Mouse (Mus musculus) hindbrain, embryonic 14.5 days (tissue): ENCODE data around the gene Mrps12. TPM values are rescaled to one million over a fixed set of nuclear protein-coding genes. Genes with fewer than 3 reads are reported as not detected.
A peak's percentile ranks its signal among the peaks of the same experiment; 100 is the strongest.

Experiments used
- ATAC-seq: fragments of 200-750 bp; cut with Nextera tagmentation; 2 replicates; pipeline ENCODE4 v1.8.0; 2017; ENCODE audit warnings: moderate number of reproducible peaks, mild to moderate bottlenecking, moderate TSS enrichment, moderate library complexity; ENCODE audit not compliant: low FRiP score
- DNase-seq: peaks from one replicate; pipeline ENCODE4 v3.0.0-alpha.2; 2015; ENCODE audit warnings: low spot score
- H3K27ac ChIP-seq: fragments of 300-500 bp; sonication (generic); 2 replicates; pipeline ENCODE4 v1.5.1; 2014; ENCODE audit warnings: mild to moderate bottlenecking, moderate library complexity
- H3K27me3 ChIP-seq: fragments of 300-500 bp; sonication (generic); 2 replicates; pipeline ENCODE4 v1.6.1; 2014; ENCODE audit warnings: mild to moderate bottlenecking, low read length, mixed read lengths; ENCODE audit not compliant: control insufficient read depth, insufficient read depth
- H3K36me3 ChIP-seq: fragments of 300-500 bp; sonication (generic); replicated peaks from 2 replicates; pipeline ENCODE4 v1.6.1; 2014; ENCODE audit not compliant: control insufficient read depth, insufficient read depth
- H3K4me1 ChIP-seq: fragments of 300-500 bp; sonication (generic); replicated peaks from 2 replicates; pipeline ENCODE4 v1.6.1; 2014; ENCODE audit warnings: antibody characterized with exemption, low read length, mixed read lengths; ENCODE audit not compliant: control insufficient read depth, insufficient read depth
- H3K4me2 ChIP-seq: fragments of 300-500 bp; sonication (generic); replicated peaks from 2 replicates; pipeline ENCODE4 v1.6.1; 2014; ENCODE audit warnings: mild to moderate bottlenecking, moderate library complexity
- H3K4me3 ChIP-seq: fragments of 300-500 bp; sonication (generic); replicated peaks from 2 replicates; pipeline ENCODE4 v1.5.1; 2014; ENCODE audit warnings: mild to moderate bottlenecking, low read length
- H3K9ac ChIP-seq: fragments of 300-500 bp; sonication (generic); 2 replicates; pipeline ENCODE4 v1.6.1; 2014
- H3K9me3 ChIP-seq: fragments of 300-500 bp; sonication (generic); 2 replicates; pipeline ENCODE4 v1.6.1; 2016; ENCODE audit warnings: low read length; ENCODE audit not compliant: control insufficient read depth
- WGBS: fragments of 180-500 bp; shearing (Covaris S2); extraction: QIAGEN DNeasy Blood & Tissue Kit; methylation state at CpG from one replicate; pipeline ENCODE4 v1.1.7; 2014; 5-methylcytosine and 5-hydroxymethylcytosine counted together
- polyA plus RNA-seq: library from polyadenylated mRNA; unstranded; fragments of >200 nt; fragmentation: Nextera tagmentation; extraction: Ambion mirVana; gene quantifications from 2 replicates; pipeline ENCODE4 v1.2.1, GENCODE M21; 2014

The Mrps12 gene
- polyA plus RNA-seq, 1 experiment from 2014 or later: 118 TPM

DNA sequence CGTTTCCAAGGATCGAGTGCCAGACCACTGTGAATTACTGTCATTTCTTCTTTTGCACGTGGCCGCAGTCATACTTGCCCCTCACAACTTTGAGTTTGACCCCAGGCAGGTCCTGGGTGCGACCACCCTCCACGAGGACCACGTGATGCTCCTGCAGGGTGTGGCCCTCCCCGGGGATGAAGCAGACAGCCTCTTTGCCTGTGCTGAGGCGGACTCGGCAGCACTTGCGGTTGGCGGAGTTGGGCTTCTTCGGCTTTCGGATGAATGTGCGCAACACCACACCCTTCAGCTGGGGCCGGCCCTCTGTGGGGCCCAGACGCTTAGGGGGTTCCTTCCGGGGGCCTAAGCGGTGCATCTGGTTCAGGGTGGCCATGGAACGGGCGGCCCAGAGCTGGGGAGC is 1.8 kb downstream of the Mrps12 start:
- 94% methylated on average over 21 of the region's 21 CpGs for WGBS

DNA sequence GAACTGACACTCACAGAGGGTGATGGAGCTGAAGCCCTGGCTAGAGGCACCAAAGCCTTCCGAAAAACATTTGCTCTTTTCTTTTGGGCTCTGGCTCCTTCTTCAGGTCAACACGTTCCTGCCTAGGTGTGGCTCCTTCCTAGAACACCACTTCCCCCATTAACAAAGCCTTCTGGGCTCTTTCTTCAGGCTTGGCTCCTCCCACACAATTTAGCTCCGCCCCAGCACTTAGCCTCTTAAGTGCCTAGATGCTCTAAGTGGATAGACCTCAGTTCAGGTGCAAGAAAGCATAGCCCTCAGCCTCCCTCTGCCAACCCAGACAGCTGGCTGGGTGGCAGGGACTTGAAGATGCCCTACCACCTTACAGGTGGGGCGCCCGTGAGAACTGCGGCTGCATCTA is 5.9 kb downstream of the Mrps12 start:
- DNase-seq (no peak), ATAC-seq (no peak)
- H3K27me3 ChIP-seq: 0 out of 2 replicates have a peak, but pooled peaks cover 4% of the 10 kb centered on the region
- H3K36me3 ChIP-seq: peaks cover 13% of the 10 kb centered on the region
- H3K4me2 ChIP-seq: no peak overlapping the region
- WGBS: 83% methylated on average over 6 of the region's 6 CpGs
- no peak overlapping the region for H3K4me3 ChIP-seq
- H3K9ac ChIP-seq: no peak overlapping the region
- no peaks in the 10 kb centered on the region for H3K9me3 ChIP-seq
- peaks cover 7% of the 10 kb centered on the region; the same call in 1 of the 2 replicates for H3K4me1 ChIP-seq
- H3K27ac ChIP-seq: no peak overlapping the region

More for the DNA sequence above, 1.8 kb downstream of the Mrps12 start:
- no peak overlapping the region for H3K9ac ChIP-seq
- H3K4me2 ChIP-seq: no peak overlapping the region
- H3K27ac ChIP-seq: no peak overlapping the region
- H3K36me3 ChIP-seq: peaks cover 17% of the 10 kb centered on the region
- no peaks in the 10 kb centered on the region for H3K9me3 ChIP-seq
- H3K27me3 ChIP-seq: no peaks in the 10 kb centered on the region
- no peak for DNase-seq
- ATAC-seq: no peak
- H3K4me1 ChIP-seq: peaks cover 11% of the 10 kb centered on the region
- no peak overlapping the region for H3K4me3 ChIP-seq

DNA sequence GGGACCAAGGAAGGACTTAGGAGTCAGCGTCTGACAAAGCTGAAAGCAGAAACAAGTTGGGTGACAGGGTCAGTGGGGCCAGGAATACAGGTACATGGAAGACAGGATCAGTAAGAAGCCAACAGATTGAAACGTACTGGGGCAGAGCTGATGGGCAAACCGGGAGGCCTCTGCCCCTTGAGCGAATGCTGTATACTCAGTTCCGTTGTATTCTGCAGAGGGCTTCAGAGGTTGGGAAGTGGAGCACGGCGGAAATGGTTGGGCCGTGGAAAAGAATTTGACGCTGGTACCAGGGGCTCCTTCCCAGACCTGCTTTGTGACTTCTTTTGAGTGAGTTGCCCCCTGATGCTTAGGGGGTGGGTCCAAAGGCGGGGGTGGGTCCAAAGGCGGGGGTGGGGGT is 8.4 kb downstream of the Mrps12 start:
- 5% methylated on average over 11 of the region's 11 CpGs for WGBS
- H3K4me3 ChIP-seq: peak overlapping the region; percentile 32; the same call in 1 of the 2 replicates
- H3K36me3 ChIP-seq: peaks cover 9% of the 10 kb centered on the region
- H3K27ac ChIP-seq: no peak overlapping the region
- 0 out of 2 replicates have a peak, but pooled peaks cover 4% of the 10 kb centered on the region for H3K27me3 ChIP-seq
- DNase-seq (no peak), ATAC-seq (no peak)
- H3K4me2 ChIP-seq: peak overlapping the region; percentile 58
- H3K9me3 ChIP-seq: no peaks in the 10 kb centered on the region
- 0 out of 2 replicates have a peak overlapping the region, but pooled peaks have one; percentile 34 for H3K9ac ChIP-seq
- H3K4me1 ChIP-seq: peaks cover 7% of the 10 kb centered on the region; the same call in 1 of the 2 replicates

DNA sequence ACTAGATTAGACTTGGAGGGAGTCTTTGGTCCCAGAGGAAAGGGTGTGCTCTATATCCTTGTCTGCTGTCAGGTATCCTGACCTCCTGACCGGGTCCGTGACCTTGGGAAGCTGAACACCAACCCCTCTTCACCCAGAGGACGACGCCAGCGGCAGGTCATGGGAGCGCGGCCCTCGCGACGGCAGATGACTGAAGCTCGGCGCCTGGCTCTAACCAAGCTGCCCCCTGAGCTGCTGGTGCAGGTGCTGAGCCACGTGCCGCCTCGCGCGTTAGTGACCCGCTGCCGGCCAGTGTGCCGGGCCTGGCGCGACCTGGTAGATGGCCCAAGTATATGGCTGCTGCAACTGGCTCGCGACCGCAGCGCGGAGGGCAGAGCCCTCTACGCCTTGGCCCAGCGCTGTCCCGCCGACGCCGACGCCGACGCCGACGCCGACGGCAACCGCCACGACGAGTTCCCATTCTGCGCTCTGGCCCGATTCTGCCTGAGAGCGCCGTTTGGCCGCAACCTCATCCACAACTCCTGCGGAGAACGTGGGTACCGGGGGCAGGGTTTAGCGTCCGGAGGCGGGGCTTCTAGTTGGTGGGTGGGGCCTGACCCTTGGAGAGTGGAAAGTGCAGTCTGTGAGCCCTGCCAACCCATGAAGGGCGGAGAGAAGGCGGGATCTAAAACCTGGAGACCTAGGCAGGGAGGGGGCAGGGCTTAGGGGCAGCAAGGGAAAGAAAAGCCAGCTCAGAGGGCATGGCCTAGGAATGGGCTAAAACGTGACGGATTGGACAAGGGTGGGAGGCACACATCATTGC is 9.1 kb downstream of the Mrps12 start:
- no peaks in the 10 kb centered on the region for H3K9me3 ChIP-seq
- 0 out of 2 replicates have a peak, but pooled peaks cover 4% of the 10 kb centered on the region for H3K27me3 ChIP-seq
- H3K4me2 ChIP-seq: peak overlapping the region; percentile 58
- WGBS: 2% methylated on average over 58 of the region's 58 CpGs
- peaks cover 7% of the 10 kb centered on the region; the same call in 1 of the 2 replicates for H3K4me1 ChIP-seq
- H3K4me3 ChIP-seq: peak overlapping the region; percentile 32
- no peak overlapping the region for H3K27ac ChIP-seq
- ATAC-seq (peak; percentile 76), DNase-seq (peak; percentile 60)
- peak overlapping the region; percentile 34; the same call in 1 of the 2 replicates for H3K9ac ChIP-seq
- peaks cover 6% of the 10 kb centered on the region for H3K36me3 ChIP-seq

DNA sequence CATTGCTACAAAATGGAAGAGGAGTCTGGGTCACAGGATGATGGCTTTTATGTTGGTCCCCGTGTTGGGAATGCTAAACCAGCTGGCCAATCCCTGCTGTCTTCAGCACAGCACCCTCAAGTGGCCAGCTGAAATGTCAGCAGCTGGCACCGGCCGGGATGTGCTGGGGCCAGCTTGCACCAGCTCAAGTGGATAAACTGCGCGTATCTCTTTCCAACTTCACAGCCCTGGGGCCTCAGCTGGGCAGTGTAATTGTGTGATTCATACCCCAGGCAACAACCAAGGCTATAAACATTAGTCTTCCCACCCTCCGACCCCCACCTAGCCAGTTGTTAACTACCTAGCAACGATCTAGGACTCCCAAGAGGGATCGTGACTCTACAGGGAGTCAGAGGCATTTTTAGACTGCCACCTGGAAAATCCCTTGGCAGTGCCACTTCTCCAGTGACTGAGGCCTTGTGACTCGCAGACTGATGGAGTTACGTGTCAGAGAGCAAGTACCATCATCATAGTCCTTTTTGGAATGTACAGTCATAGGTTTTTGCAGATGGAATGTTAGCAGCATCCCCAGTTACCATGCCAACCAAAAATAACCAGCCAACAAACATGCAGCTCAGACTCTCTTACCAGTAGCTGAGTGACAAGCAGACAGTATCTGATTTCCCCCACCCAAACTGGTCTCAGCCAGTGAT is 13.8 kb downstream of the Mrps12 start:
- H3K9ac ChIP-seq: no peak overlapping the region
- no peaks in the 10 kb centered on the region for H3K36me3 ChIP-seq
- DNase-seq (no peak), ATAC-seq (0 out of 2 replicates have a peak, but pooled peaks have one; percentile 43)
- H3K9me3 ChIP-seq: no peaks in the 10 kb centered on the region
- 0 out of 2 replicates have a peak, but pooled peaks cover 4% of the 10 kb centered on the region for H3K27me3 ChIP-seq
- H3K4me3 ChIP-seq: no peak overlapping the region
- 42% methylated on average over 10 of the region's 10 CpGs for WGBS
- H3K27ac ChIP-seq: no peak overlapping the region
- peaks cover 5% of the 10 kb centered on the region; the same call in 1 of the 2 replicates for H3K4me1 ChIP-seq
- no peak overlapping the region for H3K4me2 ChIP-seq

DNA sequence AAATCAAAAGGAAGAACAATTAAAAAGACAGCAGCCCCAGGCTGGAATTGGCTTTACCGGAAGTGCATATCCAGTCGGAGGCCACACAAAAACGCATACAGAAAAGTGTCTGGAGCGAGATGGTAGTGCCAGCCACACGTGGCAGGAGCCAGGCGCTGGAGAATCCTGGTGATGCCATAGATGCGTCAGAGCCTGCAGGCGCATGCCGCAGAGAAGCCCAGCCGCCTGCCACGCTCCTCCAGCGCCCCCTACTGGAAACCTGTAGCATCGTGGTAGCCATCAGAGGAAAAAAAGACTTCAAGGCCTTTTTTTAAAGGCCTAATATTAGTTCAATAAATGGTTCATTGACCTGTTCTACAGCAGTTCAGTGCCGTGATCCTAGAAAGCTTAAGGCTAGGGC is 15.0 kb downstream of the Mrps12 start:
- peak; percentile 84 for DNase-seq
- WGBS: 5% methylated on average over 14 of the region's 14 CpGs
- H3K27me3 ChIP-seq: 0 out of 2 replicates have a peak, but pooled peaks cover 1% of the 10 kb centered on the region
- H3K9ac ChIP-seq: no peak overlapping the region
- no peaks in the 10 kb centered on the region for H3K4me1 ChIP-seq
- no peaks in the 10 kb centered on the region for H3K36me3 ChIP-seq
- no peaks in the 10 kb centered on the region for H3K9me3 ChIP-seq
- peak; percentile 69; the same call in 1 of the 2 replicates for ATAC-seq
- peak overlapping the region; percentile 13 for H3K4me2 ChIP-seq
- no peak overlapping the region for H3K4me3 ChIP-seq
- H3K27ac ChIP-seq: no peak overlapping the region

DNA sequence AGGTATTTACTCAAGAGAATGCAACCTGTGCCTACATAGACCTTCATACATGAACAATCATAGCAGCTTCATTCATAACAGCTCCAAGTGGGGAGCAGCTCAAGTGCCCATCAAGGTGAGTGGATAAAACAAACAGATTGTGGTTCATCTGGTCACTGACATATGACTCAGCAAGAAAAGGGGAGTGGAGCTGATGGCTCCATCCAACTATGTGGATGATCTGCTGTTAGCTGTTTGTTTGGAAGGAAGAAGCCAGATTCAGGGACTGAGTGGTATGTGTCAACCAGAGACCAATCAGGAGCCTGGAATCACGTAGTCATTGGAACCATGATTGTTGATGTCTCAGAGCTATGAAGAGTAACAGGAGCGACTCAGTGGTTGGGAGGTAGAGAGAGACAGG is 17.0 kb downstream of the Mrps12 start:
- no peak overlapping the region for H3K4me3 ChIP-seq
- H3K27me3 ChIP-seq: no peaks in the 10 kb centered on the region
- no peaks in the 10 kb centered on the region for H3K4me1 ChIP-seq
- no peak for ATAC-seq
- no peak overlapping the region for H3K4me2 ChIP-seq
- DNase-seq: no peak
- no peak overlapping the region for H3K27ac ChIP-seq
- 96% methylated on average over 2 of the region's 2 CpGs for WGBS
- no peak overlapping the region for H3K9ac ChIP-seq
- no peaks in the 10 kb centered on the region for H3K9me3 ChIP-seq
- no peaks in the 10 kb centered on the region for H3K36me3 ChIP-seq

DNA sequence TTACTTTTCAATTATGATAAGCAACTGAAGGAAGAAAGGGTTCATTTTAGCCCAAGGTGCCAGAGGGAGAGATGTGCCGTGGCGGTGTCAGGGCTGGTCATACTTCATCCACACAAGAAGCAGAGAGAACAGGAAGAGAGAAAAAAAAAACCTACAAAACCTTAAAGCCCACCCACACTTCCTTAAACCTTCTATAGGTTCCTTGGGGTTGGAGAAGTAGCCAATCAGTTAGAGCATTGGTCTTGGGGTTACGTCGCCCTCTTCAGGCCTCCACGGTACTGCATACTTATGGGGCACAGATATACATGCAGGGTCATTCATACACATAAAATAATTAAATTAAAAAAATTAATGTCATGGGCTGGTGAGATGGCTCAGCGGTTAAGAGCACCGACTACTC is 19.5 kb downstream of the Mrps12 start:
- 95% methylated on average over 7 of the region's 7 CpGs for WGBS
- Histone ChIP-seq H3K4me2 (no peak overlapping the region), H3K27me3 (no peaks in the 10 kb centered on the region), H3K4me3 (no peak overlapping the region), H3K4me1 (no peaks in the 10 kb centered on the region), H3K9me3 (no peaks in the 10 kb centered on the region), H3K9ac (no peak overlapping the region), H3K27ac (no peak overlapping the region), H3K36me3 (no peaks in the 10 kb centered on the region)
- ATAC-seq: no peak
- DNase-seq: no peak
